Mouse (Mus musculus) ovary, postnatal 36 days (tissue): ENCODE results near the gene Gm12394.
"Not testable (repeated sequence)": the region's sequence is repeated elsewhere in the genome, so short reads cannot be mapped to it uniquely, and the experiment has no call there.

ENCODE experiments used
- DNase-seq: peaks from one replicate; pipeline ENCODE4 v3.0.0; 2022; ENCODE audit warnings: low spot score, mixed read lengths

The Gm12394 gene

GRCm38 (mm10) chr4:42860483-42860882 lies 3.9 kb upstream of the Gm12394 start:
- DNase-seq, result not testable (repeated sequence)

- not testable (repeated sequence) for DNase-seq
Measured at GRCm38 (mm10) chr4:42853788-42854187, 2.8 kb downstream of the Gm12394 start, which contains the start of gene Fam205a1. Fam205a1 (minus strand) TSS chr4:42853888.

- DNase-seq, result not testable (repeated sequence)
Measured at GRCm38 (mm10) chr4:42773893-42774292, 82.7 kb downstream of the Gm12394 start, which contains the start of gene Ccl21a. Ccl21a (minus strand) TSS chr4:42773993.

- DNase-seq, result not testable (repeated sequence)
Measured at GRCm38 (mm10) chr4:42756477-42756876, 100.1 kb downstream of the Gm12394 start, which contains the start of gene Ccl19. Ccl19 (minus strand) TSS chr4:42756577.

GRCm38 (mm10) chr4:42735245-42735644 lies 121.3 kb downstream of the Gm12394 start, which contains the start of gene 4930578G10Rik:
4930578G10Rik (plus strand) TSS chr4:42735545.
- not testable (repeated sequence) for DNase-seq
